Comparison of ENCODE assay signal across 21 mouse cellular contexts in genomic region chr7:65980000-65980399, GRCm38 (mm10).
DNase-seq lines count a peak whose midpoint lies in the region; ATAC-seq and TF ChIP-seq lines count a peak whose summit lies in the region.
"Had no signal": no experiment of that assay in that cellular context is flagged by ENCODE, and none has a peak within 500 bp of the region (broad histone marks: within the 10 kb centered on the region; RNA-seq: fewer than 3 reads in every experiment).

No protein-coding gene starts in this region.

- H3K4me2 ChIP-seq in limb, embryonic 12.5 days, result no peak overlapping the region
- H3K4me2 ChIP-seq: embryonic facial prominence, embryonic 13.5 days; embryonic facial prominence, embryonic 15.5 days; forebrain, embryonic 13.5 days; forebrain, embryonic 15.5 days had no signal

- H3K27me3 ChIP-seq in limb, embryonic 12.5 days, result no peaks in the 10 kb centered on the region
- H3K27me3 ChIP-seq in limb, embryonic 10.5 days (ENCODE audit: low read depth, poor library complexity, severe bottlenecking), result no peaks in the 10 kb centered on the region
- H3K27me3 ChIP-seq: embryonic facial prominence, embryonic 15.5 days; forebrain, embryonic 13.5 days; forebrain, embryonic 15.5 days; Patski had no signal

- no peak for ATAC-seq in limb, embryonic 12.5 days (ENCODE audit: insufficient number of reproducible peaks, insufficient read depth, low FRiP score, low TSS enrichment, low read depth)
- ATAC-seq: activated CD4-positive, CD25-positive, alpha-beta regulatory T cell, adult 4 months; CD4-positive, CD25-positive, alpha-beta regulatory T cell, adult 4 months; forebrain, embryonic 13.5 days; forebrain, embryonic 15.5 days; forebrain, postnatal 0 days had no signal

- no peak for DNase-seq in gastrocnemius, adult 2 months
- DNase-seq in gastrocnemius, adult 18-20 months (ENCODE audit: low spot score), result no peak
- DNase-seq in limb, embryonic 10.5 days (ENCODE audit: low spot score), result no peak
- DNase-seq: adrenal gland, adult 8-10 months; B cell, adult 2 months; cerebellum, adult 11-12 months; cerebellum, adult 8-10 months; cerebellum, adult 9-11 months; cerebellum, postnatal 36 days; embryo, embryonic 11 days; forebrain, postnatal 0 days had no signal

- H3K9me3 ChIP-seq in limb, embryonic 12.5 days, result no peaks in the 10 kb centered on the region
- no peaks in the 10 kb centered on the region for H3K9me3 ChIP-seq in limb, embryonic 10.5 days (replicated peaks)
- H3K9me3 ChIP-seq: embryonic facial prominence, embryonic 13.5 days; embryonic facial prominence, embryonic 15.5 days; forebrain, embryonic 13.5 days; forebrain, embryonic 15.5 days; G1E had no signal

- H3K27ac ChIP-seq in gastrocnemius, adult 2 months, result peak overlapping the region; percentile 63; the same call in 1 of the 2 replicates
- H3K27ac ChIP-seq in limb, embryonic 12.5 days, result 0 out of 2 replicates have a peak overlapping the region, but pooled peaks have one; percentile 82
- no peak overlapping the region for H3K27ac ChIP-seq in limb, embryonic 10.5 days
- H3K27ac ChIP-seq in embryonic fibroblast, embryonic 13.5 days (ENCODE audit: insufficient read depth, low read length), result peak overlapping the region; percentile 81; the same call in 1 of the 2 replicates
- H3K27ac ChIP-seq: embryonic facial prominence, embryonic 13.5 days; embryonic facial prominence, embryonic 15.5 days; forebrain, embryonic 13.5 days; forebrain, embryonic 15.5 days had no signal

- peaks cover 58% of the 10 kb centered on the region for H3K4me1 ChIP-seq in limb, embryonic 12.5 days (replicated peaks)
- H3K4me1 ChIP-seq in limb, embryonic 10.5 days, result peaks cover 37% of the 10 kb centered on the region
- H3K4me1 ChIP-seq in embryonic fibroblast, embryonic 13.5 days (ENCODE audit: control insufficient read depth, insufficient read depth, low read length), result peaks cover 12% of the 10 kb centered on the region
- H3K4me1 ChIP-seq: forebrain, embryonic 13.5 days; forebrain, embryonic 15.5 days had no signal

- no peak for TF ChIP-seq POLR2A in embryonic fibroblast, embryonic 13.5 days (IDR thresholded peaks at IDR 0.05; ENCODE audit: low read depth, low read length)

- intact Hi-C loops in gastrocnemius, adult 2 months (cut with DNase I), result no loop called here

- no peak for TF ChIP-seq CTCF in gastrocnemius, adult 2 months (IDR thresholded peaks at IDR 0.05)
- no peak for TF ChIP-seq CTCF in embryonic fibroblast, embryonic 13.5 days (IDR thresholded peaks at IDR 0.05; ENCODE audit: borderline replicate concordance, insufficient read depth, low read length)

- H3K9ac ChIP-seq in limb, embryonic 12.5 days (replicated peaks), result no peak overlapping the region
- H3K9ac ChIP-seq: embryonic facial prominence, embryonic 13.5 days; embryonic facial prominence, embryonic 15.5 days; forebrain, embryonic 13.5 days; forebrain, embryonic 15.5 days; forebrain, postnatal 0 days had no signal

- no peaks in the 10 kb centered on the region for H3K36me3 ChIP-seq in limb, embryonic 12.5 days
- H3K36me3 ChIP-seq in limb, embryonic 10.5 days, result no peaks in the 10 kb centered on the region
- H3K36me3 ChIP-seq: embryonic facial prominence, embryonic 13.5 days; embryonic facial prominence, embryonic 15.5 days; forebrain, embryonic 15.5 days; G1E had no signal

- 94% methylated on average over 9 of the region's 9 CpGs for WGBS in limb, embryonic 12.5 days
- 93% methylated on average over 9 of the region's 9 CpGs for WGBS in limb, embryonic 10.5 days

- no peak overlapping the region for H3K4me3 ChIP-seq in gastrocnemius, adult 2 months
- no peak overlapping the region for H3K4me3 ChIP-seq in limb, embryonic 12.5 days (replicated peaks)
- H3K4me3 ChIP-seq in limb, embryonic 10.5 days, result no peak overlapping the region
- H3K4me3 ChIP-seq in embryonic fibroblast, embryonic 13.5 days (ENCODE audit: insufficient read depth, low read length), result no peak overlapping the region
- H3K4me3 ChIP-seq: embryonic facial prominence, embryonic 13.5 days; embryonic facial prominence, embryonic 15.5 days; forebrain, embryonic 13.5 days; forebrain, embryonic 15.5 days had no signal
